In genomic region chr10:43953942-43954341, GRCm38 (mm10) we compare ENCODE assay signal across 8 mouse cellular contexts. TPM values are rescaled to one million over a fixed set of nuclear protein-coding genes. Genes with fewer than 3 reads are reported as not detected.
DNase-seq lines count a peak whose midpoint lies in the region; ATAC-seq and TF ChIP-seq lines count a peak whose summit lies in the region.
"Had no signal": no experiment of that assay in that cellular context is flagged by ENCODE, and none has a peak within 500 bp of the region (broad histone marks: within the 10 kb centered on the region; RNA-seq: fewer than 3 reads in every experiment).

No protein-coding gene starts in this region.

- ATAC-seq in megakaryocyte, adult 5-6 weeks (ENCODE audit: poor library complexity, severe bottlenecking): peak; percentile 95

- no peaks in the 10 kb centered on the region for H3K27me3 ChIP-seq in MEL (ENCODE audit: control insufficient read depth in 1 of 2, insufficient read depth in 2 of 2, low read length in 2 of 2)
- H3K27me3 ChIP-seq: limb, embryonic 12.5 days had no signal

- no peaks in the 10 kb centered on the region; a peak in 1 of 4 replicates for H3K4me1 ChIP-seq in MEL (ENCODE audit: control insufficient read depth in 1 of 2, insufficient read depth in 2 of 2, low read length in 2 of 2)

- TF ChIP-seq POLR2A in MEL (IDR thresholded peaks at IDR 0.05; ENCODE audit: control insufficient read depth in 1 of 2, insufficient read depth in 1 of 2, low read depth in 1 of 2, low read length in 2 of 2, poor library complexity in 1 of 2): no peak

- H3K4me3 ChIP-seq in MEL (ENCODE audit: control insufficient read depth in 1 of 2, insufficient read depth in 1 of 2, low read depth in 2 of 2, low read length in 2 of 2): no peak overlapping the region
- H3K4me3 ChIP-seq in layer of hippocampus, adult 2 months: no peak overlapping the region
- H3K4me3 ChIP-seq: limb, embryonic 12.5 days had no signal

- TF ChIP-seq EP300 in MEL (IDR thresholded peaks at IDR 0.05; ENCODE audit: low read depth in 1 of 2, low read length in 2 of 2): no peak

- H3K9ac ChIP-seq in MEL (ENCODE audit: control insufficient read depth, low read depth, low read length, poor library complexity, severe bottlenecking): no peak overlapping the region
- H3K9ac ChIP-seq: limb, embryonic 12.5 days had no signal

- TF ChIP-seq CTCF in MEL (IDR thresholded peaks at IDR 0.05 in 2 of 3, conservative IDR thresholded peaks at IDR 0.05 in 1 of 3; ENCODE audit: control insufficient read depth in 1 of 3, insufficient read depth in 1 of 3, low read depth in 2 of 3, low read length in 3 of 3, poor library complexity in 1 of 3, severe bottlenecking in 1 of 3): peak; percentile 87 to 97 (median 88)
- TF ChIP-seq CTCF in layer of hippocampus, adult 2 months (conservative IDR thresholded peaks at IDR 0.05): peak; percentile 93

- H3K36me3 ChIP-seq in MEL (ENCODE audit: control insufficient read depth in 1 of 2, insufficient read depth in 2 of 2, low read length in 2 of 2): no peaks in the 10 kb centered on the region; a peak in 1 of 4 replicates

- no peaks in the 10 kb centered on the region for H3K79me2 ChIP-seq in MEL (ENCODE audit: control insufficient read depth, insufficient read depth, low read length, poor library complexity)

- no peak overlapping the region for H3K27ac ChIP-seq in MEL (ENCODE audit: control insufficient read depth, low read depth, low read length)
- no peak overlapping the region for H3K27ac ChIP-seq in layer of hippocampus, adult 2 months
- H3K27ac ChIP-seq: limb, embryonic 12.5 days had no signal

- no peaks in the 10 kb centered on the region for H3K9me3 ChIP-seq in MEL (replicated peaks; ENCODE audit: insufficient read depth, low read length)
- H3K9me3 ChIP-seq: limb, embryonic 12.5 days had no signal

- TF ChIP-seq RAD21 in MEL (IDR thresholded peaks at IDR 0.05; ENCODE audit: low read depth, low read length): no peak; the same call in none of the 2 replicates

- peak; percentile 82 for DNase-seq in CD4-positive helper T cell, adult 2 months (ENCODE audit: low read depth, low spot score)
- DNase-seq in MEL (ENCODE audit: low read depth, low spot score): peak; percentile 87
- DNase-seq in cerebellum, adult 9-11 months: peak; percentile 7
- DNase-seq in frontal cortex, postnatal 36 days (ENCODE audit: low spot score in 2 of 2): peak; percentile 49 to 64
- peak; percentile 36 to 73 for DNase-seq in layer of hippocampus, adult 2 months (ENCODE audit: low spot score in 2 of 2)
- peak; percentile 50 to 72 for DNase-seq in right cerebral cortex, postnatal 10 days (ENCODE audit: low spot score in 2 of 2)

TF ChIP-seq in MEL, 35 proteins besides CTCF, POLR2A, EP300 and RAD21:
- TF ChIP-seq MXI1 (IDR thresholded peaks at IDR 0.05; ENCODE audit: low read depth, low read length) (0 out of 2 replicates have a peak, but pooled peaks have one; percentile 23), ZMIZ1 (IDR thresholded peaks at IDR 0.05; ENCODE audit: low read depth, low read length) (no peak), POLR2AphosphoS5 (IDR thresholded peaks at IDR 0.05; ENCODE audit: borderline replicate concordance, low read depth, low read length) (no peak), JUND (IDR thresholded peaks at IDR 0.05; ENCODE audit: low read depth, low read length) (no peak), E2F4 (IDR thresholded peaks at IDR 0.05; ENCODE audit: borderline replicate concordance, low read depth, low read length) (no peak), ZNF384 (IDR thresholded peaks at IDR 0.05; ENCODE audit: low read depth, low read length) (no peak), SMC3 (IDR thresholded peaks at IDR 0.05; ENCODE audit: low read depth, low read length) (peak; percentile 99), GATA1 (IDR thresholded peaks at IDR 0.05; ENCODE audit: low read depth, low read length) (0 out of 2 replicates have a peak, but pooled peaks have one; percentile 6), NRF1 (IDR thresholded peaks at IDR 0.05; ENCODE audit: insufficient read depth, low read depth, low read length, poor library complexity, severe bottlenecking) (no peak), MAZ (IDR thresholded peaks at IDR 0.05; ENCODE audit: low read depth, low read length) (0 out of 2 replicates have a peak, but pooled peaks have one; percentile 21), MAX (IDR thresholded peaks at IDR 0.05; ENCODE audit: low read length) (peak; percentile 36; the same call in 1 of the 2 replicates), MAFK (IDR thresholded peaks at IDR 0.05; ENCODE audit: borderline replicate concordance, low read depth, low read length) (no peak), MYB (IDR thresholded peaks at IDR 0.05; ENCODE audit: low read depth, low read length) (no peak), CHD2 (IDR thresholded peaks at IDR 0.05; ENCODE audit: low read length) (no peak), NELFE (IDR thresholded peaks at IDR 0.05; ENCODE audit: low read depth, low read length) (no peak), ZC3H11A (IDR thresholded peaks at IDR 0.05; ENCODE audit: low read depth, low read length) (peak; percentile 96), USF1 (IDR thresholded peaks at IDR 0.05; ENCODE audit: low read depth, low read length) (no peak), TBP (IDR thresholded peaks at IDR 0.05; ENCODE audit: low read depth, low read length) (no peak), MYC (IDR thresholded peaks at IDR 0.05; ENCODE audit: low read depth, low read length) (peak; percentile 81), BHLHE40 (IDR thresholded peaks at IDR 0.05; ENCODE audit: borderline replicate concordance, low read depth, low read length) (no peak), UBTF (IDR thresholded peaks at IDR 0.05; ENCODE audit: borderline replicate concordance, insufficient read depth, low read depth, low read length) (no peak), USF2 (IDR thresholded peaks at IDR 0.05; ENCODE audit: borderline replicate concordance in 1 of 2, insufficient read depth in 1 of 2, low read depth in 1 of 2, low read length in 2 of 2) (no peak), CHD1 (IDR thresholded peaks at IDR 0.05; ENCODE audit: low read depth, low read length) (no peak), MEF2A (IDR thresholded peaks at IDR 0.05; ENCODE audit: extremely low read depth, insufficient replicate concordance, low read depth, low read length, poor library complexity, severe bottlenecking) (no peak), ZKSCAN1 (IDR thresholded peaks at IDR 0.05; ENCODE audit: low read depth, low read length) (no peak), SIN3A (IDR thresholded peaks at IDR 0.05; ENCODE audit: low read length) (peak; percentile 60; the same call in 1 of the 2 replicates), POLR2AphosphoS2 (IDR thresholded peaks at IDR 0.05; ENCODE audit: low read length) (no peak), KAT2A (conservative IDR thresholded peaks at IDR 0.05; ENCODE audit: low read depth, low read length) (no peak), ELF1 (IDR thresholded peaks at IDR 0.05; ENCODE audit: low read depth, low read length) (no peak), TAL1 (IDR thresholded peaks at IDR 0.05; ENCODE audit: low read length) (no peak), HCFC1 (IDR thresholded peaks at IDR 0.05; ENCODE audit: low read depth, low read length) (peak; percentile 30; the same call in 1 of the 2 replicates), RCOR1 (IDR thresholded peaks at IDR 0.05; ENCODE audit: low read depth, low read length) (no peak), GABPA (IDR thresholded peaks at IDR 0.05; ENCODE audit: low read depth, low read length) (no peak), ETS1 (IDR thresholded peaks at IDR 0.05; ENCODE audit: low read depth, low read length) (peak; percentile 17; the same call in 1 of the 2 replicates), TCF12 (IDR thresholded peaks at IDR 0.05; ENCODE audit: low read depth, low read length) (no peak)

RNA-seq across cellular contexts. Expression of gene Rtn4ip1, which starts 52.3 kb away (rescaled TPM):
- total RNA-seq in MEL (2012; rRNA removed): 11.6 and 12.6 TPM in 2 replicates
- polyA plus RNA-seq in MEL (2012; ENCODE audit: insufficient read depth in 1 of 2, insufficient read length in 2 of 2, low read depth in 1 of 2, low replicate concordance in 2 of 2, missing spikeins in 1 of 2): 10 to 100 TPM in 1 of 2 experiments, not detected in 1; 23.5 TPM
- 10 to 100 TPM; 14.1 to 15.8 TPM for total RNA-seq in layer of hippocampus, adult 2 months (2021)
- 8.7 and 9.1 TPM in 2 replicates for total RNA-seq in megakaryocyte, adult 5-6 weeks (2015)
- total RNA-seq in megakaryocyte, adult 5-6 weeks (2017): 4.6 and 8.1 TPM in 2 replicates

RNA-seq across cellular contexts. Expression of gene Qrsl1, which starts 52.4 kb away (rescaled TPM):
- 19.1 and 19.4 TPM in 2 replicates for total RNA-seq in MEL (2012; rRNA removed)
- 10 to 100 TPM in 1 of 2 experiments, not detected in 1; 19.5 TPM for polyA plus RNA-seq in MEL (2012; ENCODE audit: insufficient read depth in 1 of 2, insufficient read length in 2 of 2, low read depth in 1 of 2, low replicate concordance in 2 of 2, missing spikeins in 1 of 2)
- 10 to 100 TPM; 15.2 to 16.1 TPM for total RNA-seq in layer of hippocampus, adult 2 months (2021)
- total RNA-seq in megakaryocyte, adult 5-6 weeks (2015): 13.3 and 18.1 TPM in 2 replicates
- 10.2 and 11.2 TPM in 2 replicates for total RNA-seq in megakaryocyte, adult 5-6 weeks (2017)

Comparison
In these comparisons a context has a peak if more than half of its experiments do, and no peak if none do; other contexts are left out.
1. DNase-seq: peak in every context shown above with its lines; median percentile 87 in MEL; 82 in CD4-positive helper T cell, adult 2 months; 61 in right cerebral cortex, postnatal 10 days; 56 in frontal cortex, postnatal 36 days; 54 in layer of hippocampus, adult 2 months; 7 in cerebellum, adult 9-11 months.